Mouse (Mus musculus): ENCODE results near the gene Fam126a.

- TF ChIP-seq HCFC1 (IDR thresholded peaks at IDR 0.05; ENCODE audit: low read depth, low read length) (no peak), GABPA (IDR thresholded peaks at IDR 0.05; ENCODE audit: insufficient replicate concordance, low read depth, low read length) (no peak), BHLHE40 (IDR thresholded peaks at IDR 0.05; ENCODE audit: low read depth, low read length) (no peak), USF2 (conservative IDR thresholded peaks at IDR 0.05; ENCODE audit: low read depth, low read length) (no peak), ZC3H11A (IDR thresholded peaks at IDR 0.05; ENCODE audit: low read depth, low read length) (no peak), POLR2A (IDR thresholded peaks at IDR 0.05; ENCODE audit: low read depth, low read length) (no peak), JUN (IDR thresholded peaks at IDR 0.05; ENCODE audit: insufficient read depth, low read depth, low read length) (no peak)
Measured at GRCm38 (mm10) chr5:23987792-23988191, 42.7 kb downstream of the Fam126a start.
